Mouse (Mus musculus): ENCODE data around the gene Foxred2.

- TF ChIP-seq CTCF (IDR thresholded peaks at IDR 0.05; ENCODE audit: control insufficient read depth, insufficient read depth, insufficient replicate concordance, low read depth, low read length) (no peak), POLR2A (IDR thresholded peaks at IDR 0.05; ENCODE audit: control insufficient read depth, low read depth, low read length) (no peak)
Measured at GRCm38 (mm10) chr15:77952921-77953320, 3.6 kb downstream of the Foxred2 start.

Measured in testis, adult 2 months (tissue).